Mouse (Mus musculus) cortical plate, adult 2 months (tissue): ENCODE measurements around the gene Tspan1.

Source experiments
- CTCF ChIP-seq: fragments of 200-500 bp; IDR thresholded peaks from 2 replicates; pipeline ENCODE4 v1.5.1; 2011; ENCODE audit warnings: mild to moderate bottlenecking, control low read depth, low read length; ENCODE audit not compliant: insufficient read depth; ENCODE audit errors: extremely low read depth
- POLR2A ChIP-seq: fragments of 200-500 bp; IDR thresholded peaks from 2 replicates; pipeline ENCODE4 v1.6.1; 2011; ENCODE audit warnings: mild to moderate bottlenecking, low read length, control low read depth; ENCODE audit not compliant: insufficient read depth; ENCODE audit errors: extremely low read depth

DNA sequence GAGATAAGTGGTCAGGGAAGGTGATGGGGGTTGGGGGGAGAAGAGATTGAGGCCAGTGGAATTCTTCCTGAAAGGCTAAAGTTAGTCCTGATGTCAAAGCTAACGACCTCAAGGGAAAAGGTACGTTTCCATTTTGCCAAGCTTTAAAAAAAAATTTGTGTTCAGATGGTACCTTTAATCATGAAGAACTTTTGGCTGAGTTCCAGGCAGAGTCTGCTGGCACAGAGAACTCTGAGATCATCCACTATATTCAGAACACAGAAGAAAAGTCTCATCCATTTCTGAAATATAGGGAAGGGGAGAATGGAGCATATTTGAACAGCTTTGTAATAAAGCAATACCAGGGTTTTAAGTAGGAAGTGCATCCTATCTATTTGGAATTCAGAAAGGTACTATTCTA is 49.6 kb upstream of the Tspan1 start:
- TF ChIP-seq CTCF = no peak
- TF ChIP-seq POLR2A = no peak
